Mouse (Mus musculus) retina, postnatal 7 days (tissue): ENCODE data around the gene Jag2.

Source experiments
- DNase-seq: peaks from one replicate; pipeline ENCODE4 v3.0.0-alpha.2; 2012; ENCODE audit warnings: low read depth, low spot score

The Jag2 gene

GRCm38 (mm10) chr12:112903941-112904340 is 25.6 kb downstream of the Jag2 start:
- DNase-seq, result no peak

GRCm38 (mm10) chr12:112900641-112901040 is 28.9 kb downstream of the Jag2 start:
- DNase-seq, result no peak

GRCm38 (mm10) chr12:112898960-112899359 is 30.6 kb downstream of the Jag2 start:
- DNase-seq, result no peak

GRCm38 (mm10) chr12:112898351-112898750 is 31.2 kb downstream of the Jag2 start:
- no peak for DNase-seq

GRCm38 (mm10) chr12:112897522-112898212 is 31.9 kb downstream of the Jag2 start:
- peak; percentile 51 for DNase-seq

- DNase-seq, result no peak
These were observed 34.6 kb downstream of the Jag2 start for GRCm38 (mm10) chr12:112894969-112895368.

- DNase-seq, result no peak
These were observed 35.2 kb downstream of the Jag2 start for GRCm38 (mm10) chr12:112894303-112894884.

- no peak for DNase-seq
These were observed 44.1 kb downstream of the Jag2 start for GRCm38 (mm10) chr12:112885465-112885864.

- no peak for DNase-seq
These were observed 48.2 kb downstream of the Jag2 start for GRCm38 (mm10) chr12:112881301-112881815.

GRCm38 (mm10) chr12:112880661-112881060 is 48.9 kb downstream of the Jag2 start:
- DNase-seq, result no peak

- DNase-seq, result no peak
These were observed 49.8 kb downstream of the Jag2 start for GRCm38 (mm10) chr12:112879731-112880130.

GRCm38 (mm10) chr12:112877607-112878020 is 52.0 kb downstream of the Jag2 start:
- no peak for DNase-seq

- DNase-seq, result no peak
These were observed 52.5 kb downstream of the Jag2 start for GRCm38 (mm10) chr12:112877073-112877576.

- DNase-seq, result no peak
These were observed 53.1 kb downstream of the Jag2 start for GRCm38 (mm10) chr12:112876332-112877072.

GRCm38 (mm10) chr12:112875225-112876013 is 54.2 kb downstream of the Jag2 start:
- peak; percentile 82 for DNase-seq

GRCm38 (mm10) chr12:112874199-112874598 is 55.4 kb downstream of the Jag2 start:
- DNase-seq, result no peak

- peak; percentile 67 for DNase-seq
These were observed 56.0 kb downstream of the Jag2 start for GRCm38 (mm10) chr12:112873452-112874190.

GRCm38 (mm10) chr12:112872991-112873390 is 56.6 kb downstream of the Jag2 start:
- DNase-seq, result no peak

GRCm38 (mm10) chr12:112871272-112871671 is 58.3 kb downstream of the Jag2 start:
- DNase-seq, result no peak

GRCm38 (mm10) chr12:112870775-112871174 is 58.8 kb downstream of the Jag2 start:
- DNase-seq, result no peak

GRCm38 (mm10) chr12:112869783-112870204 is 59.8 kb downstream of the Jag2 start:
- no peak for DNase-seq
